Mouse (Mus musculus) testis, adult 2 months (tissue): ENCODE measurements around the gene Zc3h12a. TPM values are rescaled to one million over a fixed set of nuclear protein-coding genes. Genes with fewer than 3 reads are reported as not detected.

Experiments used
- H3K27ac ChIP-seq: fragments of 200-500 bp; 2 replicates; pipeline ENCODE4 v1.5.1; 2012; ENCODE audit warnings: low read depth, low read length; ENCODE audit not compliant: control insufficient read depth, insufficient read depth
- H3K27me3 ChIP-seq: fragments of 200-500 bp; 2 replicates; pipeline ENCODE4 v1.6.1; 2012; ENCODE audit warnings: mild to moderate bottlenecking, low read length, moderate library complexity; ENCODE audit not compliant: control insufficient read depth, insufficient read depth
- H3K36me3 ChIP-seq: fragments of 200-500 bp; 2 replicates; pipeline ENCODE4 v1.6.1; 2012; ENCODE audit warnings: mild to moderate bottlenecking, low read length; ENCODE audit not compliant: control insufficient read depth, insufficient read depth
- H3K4me1 ChIP-seq: fragments of 200-500 bp; 2 replicates; pipeline ENCODE4 v1.6.1; 2012; ENCODE audit warnings: low read length; ENCODE audit not compliant: control insufficient read depth, insufficient read depth
- H3K4me3 ChIP-seq: fragments of 200-500 bp; 2 replicates; pipeline ENCODE4 v1.5.1; 2012; ENCODE audit warnings: low read depth, mild to moderate bottlenecking, low read length, moderate library complexity, mixed read lengths; ENCODE audit not compliant: control insufficient read depth
- CTCF ChIP-seq: fragments of 200-500 bp; IDR thresholded peaks from 2 replicates; pipeline ENCODE4 v1.5.1; 2012; ENCODE audit warnings: low read depth, mild to moderate bottlenecking, inconsistent platforms, low read length, moderate library complexity; ENCODE audit not compliant: control insufficient read depth, insufficient read depth, insufficient replicate concordance
- POLR2A ChIP-seq: fragments of 200-500 bp; IDR thresholded peaks from 2 replicates; pipeline ENCODE4 v1.6.1; 2012; ENCODE audit warnings: low read depth, mild to moderate bottlenecking, inconsistent platforms, low read length, moderate library complexity; ENCODE audit not compliant: control insufficient read depth
- polyA plus RNA-seq: library from polyadenylated mRNA; depleted of rRNA; stranded (reverse); fragments of >200 nt; gene quantifications from 2 replicates; pipeline ENCODE4 v1.2.3, GENCODE M21; 2012

Gene Zc3h12a
- polyA plus RNA-seq, 1 experiment, result 1.4 TPM

DNA sequence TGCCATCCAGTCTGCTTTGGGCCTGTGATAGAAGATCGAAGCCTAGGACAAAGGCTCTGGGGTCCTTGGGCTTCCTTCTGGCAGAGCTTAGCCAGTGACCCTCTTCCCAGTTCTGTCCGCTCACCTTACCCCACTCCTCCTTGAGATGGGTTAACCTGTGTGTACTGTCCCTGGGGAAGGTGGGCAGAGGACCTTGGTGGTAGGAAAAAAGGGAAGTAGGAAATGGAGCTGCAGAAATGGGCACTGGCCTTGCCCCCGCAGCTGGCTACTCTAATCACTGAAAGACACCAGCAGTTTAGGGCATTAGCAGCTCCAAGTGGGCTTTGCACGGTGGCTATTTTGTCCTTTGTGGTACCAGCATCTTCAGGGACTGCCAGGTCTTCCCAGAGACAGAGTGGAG lies 12.6 kb downstream of the Zc3h12a start:
- TF ChIP-seq CTCF, result no peak
- no peak for TF ChIP-seq POLR2A
- Histone ChIP-seq H3K27me3 (no peaks in the 10 kb centered on the region), H3K36me3 (no peaks in the 10 kb centered on the region; the same call in 1 of the 2 replicates), H3K4me1 (peaks cover 3% of the 10 kb centered on the region), H3K27ac (peak overlapping the region; percentile 40), H3K4me3 (no peak overlapping the region)

DNA sequence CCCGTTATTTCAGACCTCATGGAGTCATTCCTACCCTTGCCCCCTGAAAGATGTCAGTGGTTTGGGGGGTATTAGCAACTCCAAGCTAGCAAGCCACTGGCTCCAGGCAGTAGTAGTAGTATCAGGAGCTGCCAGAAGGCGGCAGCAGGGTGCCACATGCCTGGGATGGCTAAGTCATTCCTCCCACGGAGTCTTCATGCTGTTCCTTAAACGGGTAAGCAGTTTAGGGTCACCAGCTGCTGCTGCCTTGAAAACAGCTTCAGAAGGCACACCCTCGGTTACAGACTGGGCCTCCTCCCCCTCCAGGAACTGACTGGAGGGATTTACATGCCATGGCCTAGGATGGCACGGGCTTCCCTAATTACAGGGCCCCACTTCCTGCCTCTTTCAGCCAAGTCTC lies 13.0 kb downstream of the Zc3h12a start:
- peak; percentile 58; the same call in 1 of the 2 replicates for TF ChIP-seq CTCF
- no peak for TF ChIP-seq POLR2A
- H3K4me3 ChIP-seq, result no peak overlapping the region
- no peaks in the 10 kb centered on the region; the same call in 1 of the 2 replicates for H3K36me3 ChIP-seq
- peak overlapping the region; percentile 40 for H3K27ac ChIP-seq
- peaks cover 3% of the 10 kb centered on the region for H3K4me1 ChIP-seq
- no peaks in the 10 kb centered on the region for H3K27me3 ChIP-seq

DNA sequence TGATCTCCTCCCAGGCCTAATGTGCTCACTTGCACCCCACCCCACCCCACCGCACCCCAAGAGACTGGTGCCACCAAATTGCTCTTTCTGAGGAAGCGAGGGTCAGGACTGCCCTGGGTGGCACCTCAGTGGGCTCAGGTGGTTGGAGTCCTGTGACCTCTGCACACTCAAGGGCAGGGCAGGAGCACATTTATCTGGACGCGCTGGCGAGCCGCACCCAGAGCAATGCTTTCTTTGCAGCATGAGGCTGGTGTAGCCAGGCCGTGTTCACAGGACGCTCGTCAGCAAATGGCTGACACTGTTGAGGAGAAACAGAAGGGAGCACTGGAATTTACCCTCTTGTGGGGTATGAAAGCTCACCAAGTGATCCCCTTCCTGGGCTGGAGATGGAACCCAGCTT lies 22.3 kb downstream of the Zc3h12a start:
- Histone ChIP-seq H3K36me3 (peaks cover 5% of the 10 kb centered on the region), H3K4me1 (no peaks in the 10 kb centered on the region), H3K4me3 (no peak overlapping the region), H3K27ac (no peak overlapping the region), H3K27me3 (no peaks in the 10 kb centered on the region)
- TF ChIP-seq POLR2A, result no peak

DNA sequence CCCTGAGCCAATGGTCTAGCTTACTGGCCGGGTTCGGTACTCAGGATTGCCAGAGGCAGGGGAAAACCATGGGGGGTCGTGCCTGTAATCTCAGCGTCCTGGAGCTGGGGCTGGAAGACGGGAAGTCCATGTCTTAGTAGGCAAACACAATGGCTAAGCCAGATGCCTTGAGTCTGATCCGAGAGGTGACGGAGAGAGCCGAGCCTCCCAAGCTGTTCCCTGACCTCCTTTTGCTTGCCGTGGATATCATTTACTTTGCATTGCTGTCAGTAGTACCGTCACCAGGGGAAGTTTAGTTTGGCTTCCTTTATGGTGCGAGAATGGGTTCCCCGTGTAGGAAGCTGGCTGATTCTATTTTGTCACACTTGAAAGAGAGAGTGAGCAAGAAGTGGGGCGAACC lies 26.3 kb downstream of the Zc3h12a start:
- Histone ChIP-seq H3K4me1 (no peaks in the 10 kb centered on the region), H3K36me3 (peaks cover 5% of the 10 kb centered on the region), H3K27me3 (no peaks in the 10 kb centered on the region), H3K4me3 (no peak overlapping the region), H3K27ac (no peak overlapping the region)
- TF ChIP-seq POLR2A (no peak), CTCF (no peak)

DNA sequence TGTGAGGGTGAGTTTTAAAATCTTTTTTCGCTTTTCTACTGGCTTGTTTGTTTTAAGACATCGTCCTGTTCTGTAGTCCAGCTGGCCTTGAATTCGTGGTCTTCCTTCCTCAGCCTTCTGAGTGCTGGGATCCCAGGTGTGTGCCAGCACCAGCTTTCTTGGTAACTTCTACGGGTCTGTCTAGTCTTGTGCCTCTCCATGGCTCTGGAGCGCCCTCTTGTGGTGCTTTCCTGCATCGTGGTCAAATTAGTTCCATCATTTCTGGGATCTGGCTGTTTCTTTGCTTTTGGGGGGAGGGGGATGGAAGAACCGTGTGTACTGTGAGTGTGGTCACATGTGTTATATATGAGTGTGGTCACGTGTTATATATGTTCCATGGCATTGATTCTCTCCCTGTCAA lies 28.2 kb downstream of the Zc3h12a start:
- H3K36me3 ChIP-seq, result peaks cover 3% of the 10 kb centered on the region

DNA sequence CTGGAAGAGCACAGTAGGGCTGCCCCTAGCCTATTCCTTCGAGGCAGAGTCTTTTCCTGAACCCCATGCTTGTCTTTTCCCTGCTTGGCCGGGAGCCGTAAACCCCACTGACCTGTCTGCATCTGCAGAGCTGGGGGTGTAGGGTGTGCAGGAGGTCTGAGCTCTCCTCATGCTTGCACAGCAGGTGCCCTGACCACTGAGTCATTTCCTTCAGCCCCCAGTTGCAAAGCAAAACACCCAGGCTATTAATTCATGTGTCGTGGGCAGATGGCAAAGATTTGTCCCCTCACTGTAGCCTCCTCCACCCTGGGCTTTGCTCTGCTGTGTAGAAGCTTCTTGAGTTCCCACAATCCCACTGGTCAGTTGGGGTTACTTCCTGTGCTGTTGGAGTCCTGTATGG lies 30.2 kb downstream of the Zc3h12a start:
- no peak overlapping the region for H3K4me3 ChIP-seq
- H3K27ac ChIP-seq, result no peak overlapping the region
- no peaks in the 10 kb centered on the region for H3K27me3 ChIP-seq
- no peaks in the 10 kb centered on the region; the same call in 1 of the 2 replicates for H3K36me3 ChIP-seq
- no peaks in the 10 kb centered on the region for H3K4me1 ChIP-seq
- TF ChIP-seq CTCF (no peak), POLR2A (no peak)

More for the DNA sequence above, 28.2 kb downstream of the Zc3h12a start:
- no peaks in the 10 kb centered on the region for H3K4me1 ChIP-seq
- H3K27me3 ChIP-seq, result no peaks in the 10 kb centered on the region
- H3K27ac ChIP-seq, result no peak overlapping the region
- no peak overlapping the region for H3K4me3 ChIP-seq
- TF ChIP-seq POLR2A, result no peak
- TF ChIP-seq CTCF, result peak; percentile 73; the same call in 1 of the 2 replicates

DNA sequence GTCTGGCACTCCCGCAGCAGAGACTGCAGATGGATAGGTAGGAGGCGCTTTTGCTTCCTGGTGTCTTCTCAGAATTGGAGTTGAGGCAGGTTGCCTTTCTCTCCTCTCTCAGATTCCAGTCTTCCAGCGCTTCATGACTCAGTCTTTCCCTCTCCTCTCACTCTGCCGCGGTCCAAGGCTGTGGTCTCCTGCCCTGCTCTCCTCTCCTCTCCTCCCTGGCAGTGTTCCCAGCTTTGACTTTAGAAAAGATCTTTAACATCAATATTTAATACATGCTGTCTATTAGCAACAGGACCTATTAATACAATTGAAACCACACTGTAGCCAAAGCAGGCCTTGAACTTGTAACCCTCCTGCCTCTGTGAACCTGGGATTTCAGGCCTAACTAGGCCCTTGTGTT lies 31.6 kb downstream of the Zc3h12a start:
- Histone ChIP-seq H3K4me3 (no peak overlapping the region), H3K4me1 (no peaks in the 10 kb centered on the region), H3K27ac (no peak overlapping the region), H3K36me3 (peaks cover 1% of the 10 kb centered on the region; the same call in 1 of the 2 replicates), H3K27me3 (no peaks in the 10 kb centered on the region)
- TF ChIP-seq POLR2A, result no peak
- TF ChIP-seq CTCF, result no peak

DNA sequence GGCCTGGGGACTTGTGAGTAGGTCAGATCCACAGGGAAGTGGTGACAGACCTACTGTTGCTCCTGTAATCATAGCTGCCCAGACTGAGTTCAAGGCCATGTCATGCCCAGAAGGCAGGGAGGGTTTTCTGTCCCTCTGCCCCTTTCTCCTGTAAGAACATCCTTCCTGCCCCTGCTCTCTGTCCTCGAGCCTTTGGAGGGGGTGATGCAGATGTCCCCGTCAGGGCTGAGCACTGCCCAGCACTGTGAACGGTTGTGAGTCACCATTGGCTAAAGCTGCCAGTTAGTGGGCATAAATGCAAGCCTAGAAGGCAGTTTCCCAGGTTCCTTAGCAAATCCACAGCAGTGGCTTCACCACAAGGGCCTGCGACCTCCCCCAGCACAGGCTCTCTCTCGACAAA lies 34.6 kb downstream of the Zc3h12a start:
- H3K27me3 ChIP-seq, result no peaks in the 10 kb centered on the region
- no peaks in the 10 kb centered on the region for H3K4me1 ChIP-seq
- H3K4me3 ChIP-seq, result no peak overlapping the region
- no peak overlapping the region for H3K27ac ChIP-seq
- H3K36me3 ChIP-seq, result peaks cover 1% of the 10 kb centered on the region; the same call in 1 of the 2 replicates
- TF ChIP-seq CTCF (no peak), POLR2A (no peak)
